Mouse (Mus musculus) embryonic fibroblast, embryonic 13.5 days (primary cell): ENCODE data around the gene Tjap1.

Experiments
- CTCF ChIP-seq: IDR thresholded peaks from 2 replicates; pipeline ENCODE4 v1.5.1; 2011; ENCODE audit warnings: mild to moderate bottlenecking, control low read depth, low read length, moderate library complexity, borderline replicate concordance; ENCODE audit not compliant: insufficient read depth
- POLR2A ChIP-seq: IDR thresholded peaks from 2 replicates; pipeline ENCODE4 v1.6.1; 2011; ENCODE audit warnings: low read depth, mild to moderate bottlenecking, control low read depth, low read length, moderate library complexity

DNA sequence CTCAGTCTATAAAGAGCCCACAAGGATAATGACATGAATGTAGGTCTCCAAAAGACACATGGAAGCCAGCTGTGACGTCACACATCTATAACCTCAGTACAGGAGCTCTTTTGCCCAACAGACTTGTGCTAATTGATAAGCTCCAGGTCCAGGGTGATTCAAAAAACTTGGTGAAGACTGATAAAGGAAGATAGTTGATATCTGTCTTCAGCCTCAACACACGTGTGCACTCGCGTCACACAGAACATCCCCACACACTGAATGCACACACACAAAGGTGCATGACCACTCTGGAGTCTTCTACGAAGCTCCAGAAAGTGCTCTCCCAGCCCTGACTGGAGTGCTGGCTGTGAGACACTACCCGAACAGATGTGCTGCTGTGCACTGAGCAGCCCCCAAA is 45.7 kb downstream of the Tjap1 start:
- TF ChIP-seq POLR2A: no peak
- no peak for TF ChIP-seq CTCF
